Mouse (Mus musculus) heart, adult 2 months (tissue): ENCODE results near the gene Tars. TPM values are rescaled to one million over a fixed set of nuclear protein-coding genes. Genes with fewer than 3 reads are reported as not detected.

Experiments used
- DNase-seq, 2 experiments: peaks; one replicate each; pipeline ENCODE4 v3.0.0; 2021
- H3K27ac ChIP-seq: fragments of 200-600 bp; 2 replicates; pipeline ENCODE4 v1.8.1; 2022
- H3K27me3 ChIP-seq: fragments of 200-500 bp; 2 replicates; pipeline ENCODE4 v1.6.1; 2012; ENCODE audit warnings: mild to moderate bottlenecking, low read length, inconsistent platforms, mixed read lengths; ENCODE audit not compliant: control insufficient read depth, insufficient read depth
- H3K36me3 ChIP-seq: fragments of 200-500 bp; 2 replicates; pipeline ENCODE4 v1.6.1; 2012; ENCODE audit warnings: low read length, inconsistent platforms; ENCODE audit not compliant: control insufficient read depth, insufficient read depth
- H3K4me1 ChIP-seq: fragments of 200-500 bp; 2 replicates; pipeline ENCODE4 v1.6.1; 2011; ENCODE audit warnings: low read length; ENCODE audit not compliant: control insufficient read depth, insufficient read depth
- H3K4me3 ChIP-seq: fragments of 200-600 bp; 2 replicates; pipeline ENCODE4 v1.8.1; 2022
- H3K79me2 ChIP-seq: fragments of 200-500 bp; replicated peaks from 2 replicates; pipeline ENCODE4 v1.6.1; 2012; ENCODE audit warnings: mild to moderate bottlenecking, inconsistent platforms, low read length, moderate library complexity, mixed read lengths; ENCODE audit not compliant: control insufficient read depth, insufficient read depth
- H3K9ac ChIP-seq: fragments of 200-500 bp; 2 replicates; pipeline ENCODE4 v1.6.1; 2012; ENCODE audit warnings: low read depth, mild to moderate bottlenecking, control low read depth, inconsistent platforms, low read length, mixed read lengths
- CTCF ChIP-seq: fragments of 200-600 bp; IDR thresholded peaks from 2 replicates; pipeline ENCODE4 v1.8.1; 2022; ENCODE audit warnings: antibody characterized with exemption, mild to moderate bottlenecking, moderate library complexity
- EP300 ChIP-seq: fragments of 200-500 bp; IDR thresholded peaks from 2 replicates; pipeline ENCODE4 v1.6.1; 2011; ENCODE audit warnings: low read depth, low read length, control low read depth; ENCODE audit not compliant: insufficient read depth
- POLR2A ChIP-seq: fragments of 200-500 bp; IDR thresholded peaks from 2 replicates; pipeline ENCODE4 v1.6.1; 2011; ENCODE audit warnings: mild to moderate bottlenecking, low read depth, low read length, control low read depth; ENCODE audit not compliant: insufficient read depth
- WGBS: fragments of 180-500 bp; shearing (Covaris S2); methylation state at CpG from one replicate; pipeline ENCODE4 v1.1.7; 2018; 5-methylcytosine and 5-hydroxymethylcytosine counted together
- intact Hi-C: fragments of 180-260 bp; cut with DNase I; formaldehyde crosslinking; loops from one replicate; pipeline ENCODE4 v1.15.1; 2025
- polyA plus RNA-seq: library from polyadenylated mRNA; depleted of rRNA; stranded (reverse); fragments of >200 nt; gene quantifications from 2 replicates; pipeline ENCODE4 v1.2.3, GENCODE M21; 2012
- total RNA-seq, 2 experiments: library from RNA; stranded (reverse); gene quantifications; 2 replicates each; pipeline ENCODE4 v1.2.3; 2021

The Tars gene
- total and polyA plus RNA-seq, 3 experiments: 7.8 to 24.5 (median 19.0) TPM

- intact Hi-C loops: no loop called here
- Histone ChIP-seq H3K36me3 (no peaks in the 10 kb centered on the region), H3K79me2 (no peaks in the 10 kb centered on the region), H3K9ac (no peak overlapping the region), H3K4me1 (no peaks in the 10 kb centered on the region), H3K4me3 (no peak overlapping the region), H3K27ac (no peak overlapping the region), H3K27me3 (no peaks in the 10 kb centered on the region)
- DNase-seq: no peak
- TF ChIP-seq CTCF: no peak
- 95% methylated on average over 2 of the region's 2 CpGs for WGBS
These were observed 42.0 kb downstream of the Tars start for GRCm38 (mm10) chr15:11357501-11357900.

- no peaks in the 10 kb centered on the region for H3K4me1 ChIP-seq
- DNase-seq: no peak
- intact Hi-C loops: no loop called here
- H3K36me3 ChIP-seq: no peaks in the 10 kb centered on the region
- TF ChIP-seq POLR2A (no peak), EP300 (no peak), CTCF (no peak)
- no peak overlapping the region for H3K27ac ChIP-seq
- 68% methylated on average over 3 of the region's 3 CpGs for WGBS
- H3K4me3 ChIP-seq: no peak overlapping the region
- no peaks in the 10 kb centered on the region for H3K27me3 ChIP-seq
- no peaks in the 10 kb centered on the region for H3K79me2 ChIP-seq
- no peak overlapping the region for H3K9ac ChIP-seq
These were observed 43.6 kb downstream of the Tars start for GRCm38 (mm10) chr15:11355865-11356264.

GRCm38 (mm10) chr15:11339467-11340180 is 59.8 kb downstream of the Tars start:
- intact Hi-C loops: no loop called here
- H3K27me3 ChIP-seq: no peaks in the 10 kb centered on the region
- no peak overlapping the region for H3K4me3 ChIP-seq
- no peak for DNase-seq
- no peaks in the 10 kb centered on the region for H3K36me3 ChIP-seq
- WGBS: 86% methylated on average over 7 of the region's 7 CpGs
- H3K4me1 ChIP-seq: no peaks in the 10 kb centered on the region
- no peak overlapping the region for H3K27ac ChIP-seq
- H3K79me2 ChIP-seq: no peaks in the 10 kb centered on the region
- TF ChIP-seq POLR2A: no peak
- TF ChIP-seq CTCF: no peak
- no peak for TF ChIP-seq EP300
- H3K9ac ChIP-seq: no peak overlapping the region
